Mouse (Mus musculus): ENCODE results near the gene Tnr.

DNA sequence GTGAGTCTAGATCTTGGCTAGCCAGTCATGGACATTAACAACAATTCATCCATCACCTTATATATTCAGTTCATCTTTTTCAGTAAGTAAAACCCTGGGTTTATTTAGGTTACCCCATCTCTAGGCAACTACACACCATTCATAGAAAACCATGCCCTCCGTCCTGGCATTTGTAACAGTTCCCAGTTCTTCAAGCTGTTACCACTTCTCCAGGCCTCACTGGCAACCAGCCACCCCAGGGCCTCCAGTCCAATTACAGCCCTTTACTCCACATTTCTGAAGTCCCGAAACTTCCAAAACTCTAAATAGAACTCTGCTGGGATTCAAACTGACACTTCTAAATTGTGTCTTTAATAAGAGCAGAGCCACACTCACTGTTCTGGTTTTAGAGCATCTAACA is 397.0 kb downstream of the Tnr start:
- TF ChIP-seq CTCF (IDR thresholded peaks at IDR 0.05): no peak
- TF ChIP-seq POLR2A (IDR thresholded peaks at IDR 0.05; ENCODE audit: insufficient read depth, low read depth, low read length): no peak
- no peak for TF ChIP-seq EP300 (IDR thresholded peaks at IDR 0.05; ENCODE audit: insufficient read depth, low read depth, low read length)
